Mouse (Mus musculus) stomach, embryonic 16.5 days (tissue): ENCODE measurements around the gene Mertk. TPM values are rescaled to one million over a fixed set of nuclear protein-coding genes. Genes with fewer than 3 reads are reported as not detected.

ENCODE experiments used
- ATAC-seq: fragments of 200-750 bp; cut with Nextera tagmentation; 2 replicates; pipeline ENCODE4 v1.8.0; 2017; ENCODE audit warnings: moderate number of reproducible peaks, moderate TSS enrichment; ENCODE audit not compliant: insufficient read depth, low FRiP score
- H3K27ac ChIP-seq: fragments of 300-500 bp; sonication (generic); 2 replicates; pipeline ENCODE4 v1.5.1; 2014; ENCODE audit warnings: low read length
- H3K27me3 ChIP-seq: fragments of 300-500 bp; sonication (generic); 2 replicates; pipeline ENCODE4 v1.6.1; 2014; ENCODE audit warnings: low read length, control low read depth, mixed read lengths; ENCODE audit not compliant: control insufficient read depth, insufficient read depth
- H3K36me3 ChIP-seq: fragments of 300-500 bp; sonication (generic); 2 replicates; pipeline ENCODE4 v1.6.1; 2014; ENCODE audit warnings: low read length; ENCODE audit not compliant: control insufficient read depth, insufficient read depth
- H3K4me1 ChIP-seq: fragments of 300-500 bp; sonication (generic); 2 replicates; pipeline ENCODE4 v1.6.1; 2014; ENCODE audit warnings: low read length, control low read depth, mixed read lengths; ENCODE audit not compliant: control insufficient read depth, insufficient read depth
- H3K4me2 ChIP-seq: fragments of 300-500 bp; sonication (generic); 2 replicates; pipeline ENCODE4 v1.6.1; 2014; ENCODE audit warnings: low read depth, low read length, mixed read lengths
- H3K4me3 ChIP-seq: fragments of 300-500 bp; sonication (generic); replicated peaks from 2 replicates; pipeline ENCODE4 v1.5.1; 2014; ENCODE audit warnings: mild to moderate bottlenecking, low read length
- H3K9ac ChIP-seq: fragments of 300-500 bp; sonication (generic); 2 replicates; pipeline ENCODE4 v1.6.1; 2014; ENCODE audit warnings: low read length
- H3K9me3 ChIP-seq: fragments of 300-500 bp; sonication (generic); replicated peaks from 2 replicates; pipeline ENCODE4 v1.6.1; 2016; ENCODE audit warnings: low read length, control low read depth; ENCODE audit not compliant: control insufficient read depth
- WGBS: fragments of 180-500 bp; shearing (Covaris S2); extraction: QIAGEN DNeasy Blood & Tissue Kit; methylation state at CpG from one replicate; pipeline ENCODE4 v1.1.7; 2014; 5-methylcytosine and 5-hydroxymethylcytosine counted together
- polyA plus RNA-seq: library from polyadenylated mRNA; unstranded; fragments of >200 nt; fragmentation: Nextera tagmentation; extraction: Ambion mirVana; gene quantifications from 2 replicates; pipeline ENCODE4 v1.2.1, GENCODE M21; 2015

Gene Mertk
- polyA plus RNA-seq, 1 experiment from 2014 or later = 6.7 TPM

- H3K27me3 ChIP-seq = no peaks in the 10 kb centered on the region
- peak overlapping the region; percentile 65 for H3K27ac ChIP-seq
- no peak for ATAC-seq
- WGBS = 65% methylated on average over 8 of the region's 8 CpGs
- no peaks in the 10 kb centered on the region for H3K36me3 ChIP-seq
- H3K9ac ChIP-seq = no peak overlapping the region
- no peaks in the 10 kb centered on the region for H3K9me3 ChIP-seq
- H3K4me3 ChIP-seq = no peak overlapping the region
- peaks cover 17% of the 10 kb centered on the region for H3K4me1 ChIP-seq
- peak overlapping the region; percentile 23; the same call in 1 of the 2 replicates for H3K4me2 ChIP-seq
Measured at GRCm38 (mm10) chr2:128747433-128748028, 48.8 kb downstream of the Mertk start.

GRCm38 (mm10) chr2:128748171-128748570 is 49.4 kb downstream of the Mertk start:
- Histone ChIP-seq H3K9ac (no peak overlapping the region), H3K4me3 (no peak overlapping the region), H3K27ac (no peak overlapping the region), H3K4me1 (peaks cover 17% of the 10 kb centered on the region), H3K9me3 (no peaks in the 10 kb centered on the region), H3K27me3 (no peaks in the 10 kb centered on the region), H3K4me2 (no peak overlapping the region), H3K36me3 (no peaks in the 10 kb centered on the region)
- no peak for ATAC-seq
- WGBS = 69% methylated on average over 6 of the region's 6 CpGs

- ATAC-seq = no peak
Measured at GRCm38 (mm10) chr2:128751030-128751429, 52.3 kb downstream of the Mertk start.

GRCm38 (mm10) chr2:128753295-128753873 is 54.6 kb downstream of the Mertk start:
- Histone ChIP-seq H3K27me3 (no peaks in the 10 kb centered on the region), H3K9ac (no peak overlapping the region), H3K4me3 (no peak overlapping the region), H3K4me2 (no peak overlapping the region), H3K4me1 (peaks cover 8% of the 10 kb centered on the region), H3K27ac (no peak overlapping the region; the same call in 1 of the 2 replicates), H3K36me3 (no peaks in the 10 kb centered on the region), H3K9me3 (no peaks in the 10 kb centered on the region)
- WGBS = 37% methylated on average over 6 of the region's 6 CpGs
- no peak for ATAC-seq

More at GRCm38 (mm10) chr2:128751030-128751429, 52.3 kb downstream of the Mertk start:
- H3K4me1 ChIP-seq = peaks cover 23% of the 10 kb centered on the region
- H3K9ac ChIP-seq = no peak overlapping the region
- WGBS = 64% methylated on average over 6 of the region's 6 CpGs
- H3K4me2 ChIP-seq = no peak overlapping the region
- H3K9me3 ChIP-seq = no peaks in the 10 kb centered on the region
- no peak overlapping the region for H3K27ac ChIP-seq
- H3K36me3 ChIP-seq = no peaks in the 10 kb centered on the region
- no peaks in the 10 kb centered on the region for H3K27me3 ChIP-seq
- H3K4me3 ChIP-seq = no peak overlapping the region

- H3K9me3 ChIP-seq = no peaks in the 10 kb centered on the region
- H3K4me3 ChIP-seq = no peak overlapping the region
- H3K27ac ChIP-seq = no peak overlapping the region
- H3K36me3 ChIP-seq = no peaks in the 10 kb centered on the region
- H3K9ac ChIP-seq = no peak overlapping the region
- no peak for ATAC-seq
- H3K4me2 ChIP-seq = no peak overlapping the region
- H3K4me1 ChIP-seq = peaks cover 8% of the 10 kb centered on the region
- WGBS = 82% methylated on average over 4 of the region's 4 CpGs
- no peaks in the 10 kb centered on the region for H3K27me3 ChIP-seq
Measured at GRCm38 (mm10) chr2:128755149-128755691, 56.5 kb downstream of the Mertk start.

- Histone ChIP-seq H3K4me3 (no peak overlapping the region), H3K9me3 (no peaks in the 10 kb centered on the region), H3K9ac (no peak overlapping the region), H3K36me3 (peaks cover 7% of the 10 kb centered on the region), H3K4me2 (no peak overlapping the region), H3K27me3 (no peaks in the 10 kb centered on the region), H3K27ac (no peak overlapping the region), H3K4me1 (peaks cover 3% of the 10 kb centered on the region)
- WGBS = 46% methylated on average over 10 of the region's 10 CpGs
- peak; percentile 33; the same call in 1 of the 2 replicates for ATAC-seq
Measured at GRCm38 (mm10) chr2:128758724-128759340, 60.1 kb downstream of the Mertk start.

GRCm38 (mm10) chr2:128762008-128762407 is 63.3 kb downstream of the Mertk start:
- no peak overlapping the region for H3K27ac ChIP-seq
- WGBS = 89% methylated on average over 9 of the region's 9 CpGs
- H3K36me3 ChIP-seq = peaks cover 7% of the 10 kb centered on the region
- no peak overlapping the region for H3K4me2 ChIP-seq
- no peaks in the 10 kb centered on the region for H3K9me3 ChIP-seq
- H3K27me3 ChIP-seq = no peaks in the 10 kb centered on the region
- no peaks in the 10 kb centered on the region for H3K4me1 ChIP-seq
- no peak overlapping the region for H3K9ac ChIP-seq
- ATAC-seq = no peak
- no peak overlapping the region for H3K4me3 ChIP-seq

GRCm38 (mm10) chr2:128765787-128766186 is 67.0 kb downstream of the Mertk start:
- no peak overlapping the region for H3K9ac ChIP-seq
- no peaks in the 10 kb centered on the region for H3K27me3 ChIP-seq
- H3K36me3 ChIP-seq = peaks cover 7% of the 10 kb centered on the region
- no peak overlapping the region for H3K4me2 ChIP-seq
- no peak for ATAC-seq
- no peaks in the 10 kb centered on the region for H3K9me3 ChIP-seq
- peaks cover 3% of the 10 kb centered on the region; the same call in 1 of the 2 replicates for H3K4me1 ChIP-seq
- WGBS = 85% methylated on average over 1 of the region's 1 CpGs
- H3K4me3 ChIP-seq = no peak overlapping the region
- no peak overlapping the region for H3K27ac ChIP-seq
